Mouse (Mus musculus) heart, embryonic 12.5 days (tissue): ENCODE results near the gene Gm11564. TPM values are rescaled to one million over a fixed set of nuclear protein-coding genes. Genes with fewer than 3 reads are reported as not detected.
"Not testable (repeated sequence)": the region's sequence is repeated elsewhere in the genome, so short reads cannot be mapped to it uniquely, and the experiment has no call there.

Source experiments
- ATAC-seq: fragments of 200-750 bp; cut with Nextera tagmentation; 2 replicates; pipeline ENCODE4 v1.8.0; 2017; ENCODE audit warnings: moderate TSS enrichment, moderate library complexity; ENCODE audit not compliant: insufficient number of reproducible peaks, low FRiP score
- H3K27ac ChIP-seq: fragments of 300-500 bp; sonication (generic); 2 replicates; pipeline ENCODE4 v1.5.1; 2016; ENCODE audit warnings: mild to moderate bottlenecking, moderate library complexity; ENCODE audit not compliant: poor library complexity, severe bottlenecking
- H3K27me3 ChIP-seq: fragments of 300-500 bp; sonication (generic); replicated peaks from 2 replicates; pipeline ENCODE4 v1.6.1; 2016; ENCODE audit warnings: mild to moderate bottlenecking, moderate library complexity
- H3K36me3 ChIP-seq: fragments of 300-500 bp; sonication (generic); 2 replicates; pipeline ENCODE4 v1.6.1; 2016; ENCODE audit warnings: mild to moderate bottlenecking, moderate library complexity
- H3K4me1 ChIP-seq: fragments of 300-500 bp; sonication (generic); replicated peaks from 2 replicates; pipeline ENCODE4 v1.6.1; 2016; ENCODE audit warnings: mild to moderate bottlenecking
- H3K4me2 ChIP-seq: fragments of 300-500 bp; sonication (generic); 2 replicates; pipeline ENCODE4 v1.6.1; 2016; ENCODE audit warnings: mild to moderate bottlenecking, moderate library complexity
- H3K4me3 ChIP-seq: fragments of 300-500 bp; sonication (generic); 2 replicates; pipeline ENCODE4 v1.5.1; 2016; ENCODE audit warnings: mild to moderate bottlenecking
- H3K9ac ChIP-seq: fragments of 300-500 bp; sonication (generic); 2 replicates; pipeline ENCODE4 v1.6.1; 2016; ENCODE audit warnings: mild to moderate bottlenecking, moderate library complexity
- H3K9me3 ChIP-seq: fragments of 300-500 bp; sonication (generic); replicated peaks from 2 replicates; pipeline ENCODE4 v1.6.1; 2016; ENCODE audit warnings: mild to moderate bottlenecking, moderate library complexity
- WGBS: fragments of 180-500 bp; shearing (Covaris S2); methylation state at CpG from one replicate; pipeline ENCODE4 v1.1.7; 2016; 5-methylcytosine and 5-hydroxymethylcytosine counted together
- polyA plus RNA-seq: library from polyadenylated mRNA; unstranded; fragments of >200 nt; fragmentation: Nextera tagmentation; extraction: Ambion mirVana; gene quantifications from 2 replicates; pipeline ENCODE4 v1.2.1, GENCODE M21; 2016

Gene Gm11564
- polyA plus RNA-seq = not detected in 2 replicates

- not testable (repeated sequence) for H3K9me3 ChIP-seq, H3K4me3 ChIP-seq, ATAC-seq, H3K4me2 ChIP-seq, H3K4me1 ChIP-seq, H3K27me3 ChIP-seq, H3K27ac ChIP-seq, H3K36me3 ChIP-seq, H3K9ac ChIP-seq
- whole genome bisulfite sequencing = 77% methylated on average over 2 of the region's 2 CpGs
These were observed at the start of gene Gm11564 for GRCm38 (mm10) chr11:99815566-99815965. Gene Gm11564, minus strand, starts transcription at chr11:99815666.

DNA sequence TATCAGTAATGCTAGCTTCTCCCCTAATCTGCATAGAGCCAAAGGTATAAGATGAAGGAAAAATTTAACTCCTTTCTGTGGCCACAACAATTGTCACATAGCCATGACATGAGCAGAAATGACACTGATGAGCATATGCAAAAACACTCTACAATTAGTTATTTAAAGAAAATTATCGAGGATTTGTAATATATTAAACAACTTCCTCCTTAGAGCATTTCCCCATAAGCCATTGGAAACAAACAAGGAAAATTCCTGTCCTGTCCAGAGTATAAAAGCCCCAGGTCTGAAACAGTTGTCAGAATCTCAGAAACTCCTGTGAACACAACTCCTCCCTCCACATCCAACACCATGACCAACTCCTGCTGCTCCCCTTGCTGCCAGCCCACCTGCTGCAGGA lies 48.7 kb upstream of the Gm11564 start, which contains the start of gene Gm11559:
Gene Gm11559, plus strand, starts transcription at position 301 of the 400 bp plus-strand sequence.
- H3K27ac ChIP-seq, H3K27me3 ChIP-seq, ATAC-seq, H3K9ac ChIP-seq, H3K4me2 ChIP-seq, H3K9me3 ChIP-seq, H3K36me3 ChIP-seq, H3K4me3 ChIP-seq, H3K4me1 ChIP-seq: not testable (repeated sequence)
- 48% methylated on average over 1 of the region's 1 CpGs for WGBS

DNA sequence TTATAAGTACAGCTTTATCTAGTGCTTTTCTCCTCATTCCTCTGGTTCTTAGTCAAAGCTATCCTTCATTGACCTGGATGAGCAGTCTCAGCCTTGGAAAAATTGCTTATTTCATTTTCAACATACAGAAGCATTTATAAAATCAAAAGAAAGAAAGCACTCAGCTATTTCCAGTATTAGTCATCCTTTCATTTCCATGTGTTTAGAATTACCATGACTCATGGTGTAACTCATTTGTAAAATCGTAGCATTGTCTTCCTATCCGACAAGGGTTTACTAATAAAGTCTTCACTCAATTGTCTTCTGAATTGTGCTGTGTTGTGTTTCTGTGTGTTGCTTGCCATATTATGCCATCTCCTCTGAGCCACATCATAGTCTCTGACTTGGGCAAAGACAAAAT lies 43.3 kb upstream of the Gm11564 start:
- no peaks in the 10 kb centered on the region for H3K9me3 ChIP-seq
- no peak overlapping the region for H3K4me3 ChIP-seq
- no peak overlapping the region for H3K9ac ChIP-seq
- no peaks in the 10 kb centered on the region for H3K27me3 ChIP-seq
- H3K36me3 ChIP-seq = no peaks in the 10 kb centered on the region
- no peak overlapping the region for H3K27ac ChIP-seq
- no peaks in the 10 kb centered on the region for H3K4me1 ChIP-seq
- WGBS = 79% methylated on average over 2 of the region's 2 CpGs
- H3K4me2 ChIP-seq = no peak overlapping the region
- ATAC-seq = no peak

GRCm38 (mm10) chr11:99857617-99858016 lies 42.2 kb upstream of the Gm11564 start, which contains the start of gene Gm11568:
Gene Gm11568, plus strand, starts transcription at chr11:99857917.
- Histone ChIP-seq H3K27me3 (no peaks in the 10 kb centered on the region), H3K9ac (no peak within 1 kb of the TSS), H3K27ac (no peak within 1 kb of the TSS), H3K9me3 (no peaks in the 10 kb centered on the region), H3K4me3 (no peak within 1 kb of the TSS), H3K4me2 (no peak within 1 kb of the TSS), H3K36me3 (no peaks in the 10 kb centered on the region), H3K4me1 (no peaks in the 10 kb centered on the region)
- WGBS = 72% methylated on average over 2 of the region's 2 CpGs
- ATAC-seq = no peak

GRCm38 (mm10) chr11:99854121-99854520 lies 38.7 kb upstream of the Gm11564 start:
- no peaks in the 10 kb centered on the region for H3K36me3 ChIP-seq
- WGBS = 50% methylated on average over 3 of the region's 3 CpGs
- no peak overlapping the region for H3K4me2 ChIP-seq
- ATAC-seq = no peak
- H3K27me3 ChIP-seq = no peaks in the 10 kb centered on the region
- H3K9me3 ChIP-seq = no peaks in the 10 kb centered on the region
- H3K4me1 ChIP-seq = no peaks in the 10 kb centered on the region
- no peak overlapping the region for H3K4me3 ChIP-seq
- H3K27ac ChIP-seq = no peak overlapping the region
- no peak overlapping the region for H3K9ac ChIP-seq

- Histone ChIP-seq H3K9ac (no peak within 1 kb of the TSS), H3K27ac (no peak within 1 kb of the TSS), H3K4me1 (no peaks in the 10 kb centered on the region), H3K4me3 (no peak within 1 kb of the TSS), H3K27me3 (no peaks in the 10 kb centered on the region), H3K4me2 (no peak within 1 kb of the TSS), H3K9me3 (no peaks in the 10 kb centered on the region), H3K36me3 (no peaks in the 10 kb centered on the region)
- no peak for ATAC-seq
These were observed 36.0 kb upstream of the Gm11564 start, which contains the start of gene Krtap4-16 for GRCm38 (mm10) chr11:99851508-99851907. Gene Krtap4-16, minus strand, starts transcription at chr11:99851608.

GRCm38 (mm10) chr11:99846746-99847145 lies 31.3 kb upstream of the Gm11564 start:
- WGBS = 72% methylated on average over 2 of the region's 2 CpGs
- Histone ChIP-seq H3K27ac (no peak overlapping the region), H3K4me3 (no peak overlapping the region), H3K36me3 (no peaks in the 10 kb centered on the region), H3K9me3 (no peaks in the 10 kb centered on the region), H3K27me3 (no peaks in the 10 kb centered on the region), H3K4me2 (no peak overlapping the region), H3K4me1 (no peaks in the 10 kb centered on the region), H3K9ac (no peak overlapping the region)
- no peak for ATAC-seq

DNA sequence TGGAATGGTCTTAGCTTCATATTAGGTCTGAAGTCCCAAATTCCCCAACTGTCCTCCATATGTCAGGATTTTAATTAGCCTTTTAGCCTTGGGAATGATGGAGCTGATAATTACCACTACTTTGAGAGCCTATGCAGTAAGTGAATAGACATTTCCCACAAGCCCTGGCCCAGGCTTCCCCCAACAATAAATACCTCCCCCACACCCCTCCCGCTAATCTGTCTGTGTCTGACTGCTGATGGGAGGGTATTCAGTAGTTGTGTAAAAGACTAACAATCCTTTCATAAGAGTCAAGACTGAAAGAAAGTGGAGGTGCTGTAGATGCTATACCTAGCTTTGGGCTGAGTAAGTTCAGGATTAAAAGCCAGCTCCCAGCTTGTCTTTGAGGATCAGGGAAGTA lies 26.7 kb upstream of the Gm11564 start:
- 67% methylated on average over 1 of the region's 1 CpGs for WGBS
- Histone ChIP-seq H3K36me3 (no peaks in the 10 kb centered on the region), H3K27ac (no peak overlapping the region), H3K4me3 (no peak overlapping the region), H3K4me1 (no peaks in the 10 kb centered on the region), H3K9ac (no peak overlapping the region), H3K4me2 (no peak overlapping the region), H3K9me3 (0 out of 2 replicates have a peak, but pooled peaks cover 4% of the 10 kb centered on the region), H3K27me3 (no peaks in the 10 kb centered on the region)
- ATAC-seq = no peak

DNA sequence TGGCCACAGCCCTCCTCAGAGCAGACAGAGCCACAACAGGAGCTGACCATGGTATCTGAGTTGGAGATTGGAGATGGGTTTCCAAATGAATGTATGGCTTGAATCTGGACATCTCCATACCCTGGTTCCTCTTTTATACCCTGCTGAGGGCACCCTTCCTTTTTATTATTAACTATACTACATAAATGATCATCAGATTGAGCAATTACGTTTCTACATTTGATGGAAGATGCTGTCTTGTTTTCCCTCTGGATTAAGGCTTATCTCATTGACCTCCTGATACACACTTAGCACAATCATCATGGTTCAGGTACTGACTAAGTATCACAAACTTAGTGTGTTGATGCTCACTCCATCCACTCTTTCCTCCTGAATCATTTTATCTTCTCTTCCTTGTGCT lies 22.5 kb upstream of the Gm11564 start, which contains the start of gene 2300003K06Rik:
Gene 2300003K06Rik, minus strand, starts transcription at position 101 of the 400 bp plus-strand sequence.
- ATAC-seq = no peak
- Histone ChIP-seq H3K36me3 (no peaks in the 10 kb centered on the region), H3K27ac (no peak within 1 kb of the TSS), H3K9me3 (0 out of 2 replicates have a peak, but pooled peaks cover 4% of the 10 kb centered on the region), H3K4me3 (no peak within 1 kb of the TSS), H3K9ac (no peak within 1 kb of the TSS), H3K4me1 (no peaks in the 10 kb centered on the region), H3K4me2 (no peak within 1 kb of the TSS), H3K27me3 (no peaks in the 10 kb centered on the region)
- 74% methylated on average over 1 of the region's 1 CpGs for WGBS

GRCm38 (mm10) chr11:99809792-99810191 lies 5.7 kb downstream of the Gm11564 start, which contains the start of gene Krtap4-13:
Gene Krtap4-13, minus strand, starts transcription at chr11:99809892.
- ATAC-seq, H3K9me3 ChIP-seq, H3K4me3 ChIP-seq, H3K27me3 ChIP-seq, H3K9ac ChIP-seq, H3K4me2 ChIP-seq, H3K4me1 ChIP-seq, H3K36me3 ChIP-seq, H3K27ac ChIP-seq: not testable (repeated sequence)

- H3K27me3 ChIP-seq, H3K9me3 ChIP-seq, H3K4me1 ChIP-seq, H3K4me2 ChIP-seq, H3K36me3 ChIP-seq, H3K27ac ChIP-seq, ATAC-seq, H3K9ac ChIP-seq, H3K4me3 ChIP-seq: not testable (repeated sequence)
- WGBS = no CpG with 5 or more reads among the region's 1 CpGs
These were observed 11.1 kb downstream of the Gm11564 start, which contains the start of gene Gm11554 for GRCm38 (mm10) chr11:99804346-99804745. Gene Gm11554, minus strand, starts transcription at chr11:99804446.

GRCm38 (mm10) chr11:99798832-99799231 lies 16.6 kb downstream of the Gm11564 start, which contains the start of gene Gm11569:
Gene Gm11569, minus strand, starts transcription at chr11:99798932.
- WGBS = no CpG with 5 or more reads among the region's 1 CpGs
- not testable (repeated sequence) for H3K9me3 ChIP-seq, H3K36me3 ChIP-seq, H3K4me1 ChIP-seq, H3K4me2 ChIP-seq, H3K27ac ChIP-seq, H3K27me3 ChIP-seq, H3K4me3 ChIP-seq, ATAC-seq, H3K9ac ChIP-seq
